Mouse (Mus musculus) spleen, postnatal 10 days (tissue): ENCODE measurements around the gene 6820408C15Rik.
A peak's percentile ranks its signal among the peaks of the same experiment; 100 is the strongest.

Experiments used
- DNase-seq, 2 experiments: peaks; one replicate each; pipeline ENCODE4 v3.0.0; 2021 to 2022; ENCODE audit warnings: low spot score in 2 of 2

The 6820408C15Rik gene

DNA sequence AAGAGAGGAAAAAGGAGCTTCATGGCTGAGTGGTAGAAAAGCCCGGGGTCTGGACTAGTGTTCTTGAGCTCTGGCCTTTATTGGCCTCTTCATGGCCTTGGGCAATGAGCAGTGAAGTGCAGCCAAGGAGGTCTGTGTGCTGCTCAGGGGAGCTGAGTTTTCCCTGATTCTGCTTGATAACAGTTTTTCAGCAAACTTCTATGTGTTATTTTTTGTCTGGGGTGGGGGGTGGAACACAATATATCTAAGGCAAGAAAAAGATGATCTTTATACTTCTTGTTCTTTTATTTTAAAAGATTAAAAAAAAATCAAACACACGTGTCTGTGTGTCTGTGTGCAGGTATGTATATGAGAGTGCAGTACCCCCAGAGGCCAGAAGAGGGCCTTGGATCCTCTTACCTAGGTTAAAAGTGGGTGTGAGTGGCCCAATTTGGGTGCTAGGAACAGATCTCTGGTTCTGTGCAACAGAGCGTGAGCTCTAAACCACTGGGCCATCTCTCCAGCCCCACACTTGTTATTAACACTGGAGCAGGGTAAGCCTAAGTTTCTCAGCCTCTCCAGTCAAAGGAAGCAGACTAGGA, 49.3 kb downstream of the 6820408C15Rik start, which contains the start of gene Defb23:
Gene Defb23 (minus strand): TSS at position 51 of the 581 bp plus-strand sequence.
- no peak for DNase-seq

DNA sequence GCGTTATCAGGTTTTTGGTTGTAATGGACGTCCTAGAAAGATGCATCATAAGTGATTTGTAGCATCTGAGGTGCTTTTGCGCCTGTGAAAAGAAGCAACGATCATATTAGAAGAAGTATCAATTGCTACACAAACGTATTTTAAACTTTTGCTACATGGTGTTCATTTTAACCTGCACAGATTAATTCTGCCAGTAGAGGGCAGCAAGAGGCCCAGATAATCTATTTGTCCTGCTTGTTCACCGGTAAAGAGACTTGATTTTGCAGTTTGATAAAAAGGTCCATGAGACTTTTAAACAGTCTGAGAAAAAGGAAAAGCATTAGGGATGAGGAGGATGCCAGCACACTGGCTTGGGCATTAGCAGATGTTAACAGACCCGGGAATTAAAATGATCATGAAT, 55.6 kb downstream of the 6820408C15Rik start:
- peak in 1 of 2 experiments; percentile 44 for DNase-seq

DNA sequence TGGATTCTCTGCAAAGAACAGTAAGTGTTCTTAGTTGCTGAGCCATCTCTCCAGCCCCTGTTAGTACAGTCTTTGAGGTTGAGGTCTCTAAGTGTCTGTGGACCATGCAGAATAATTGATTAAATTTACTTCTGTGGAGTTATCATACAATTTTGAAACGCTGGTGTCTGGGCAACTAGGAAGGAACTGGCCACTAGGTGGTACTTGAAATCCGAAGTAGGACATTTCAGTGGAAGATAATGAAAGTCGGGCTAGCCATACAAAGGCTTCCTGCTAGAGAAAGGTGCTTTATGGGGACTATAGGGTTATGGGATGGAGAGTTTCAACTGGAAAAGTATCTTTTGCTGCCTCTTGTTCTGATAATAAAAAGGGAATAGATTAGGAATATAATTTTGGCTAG, 57.0 kb downstream of the 6820408C15Rik start:
- DNase-seq = no peak

DNA sequence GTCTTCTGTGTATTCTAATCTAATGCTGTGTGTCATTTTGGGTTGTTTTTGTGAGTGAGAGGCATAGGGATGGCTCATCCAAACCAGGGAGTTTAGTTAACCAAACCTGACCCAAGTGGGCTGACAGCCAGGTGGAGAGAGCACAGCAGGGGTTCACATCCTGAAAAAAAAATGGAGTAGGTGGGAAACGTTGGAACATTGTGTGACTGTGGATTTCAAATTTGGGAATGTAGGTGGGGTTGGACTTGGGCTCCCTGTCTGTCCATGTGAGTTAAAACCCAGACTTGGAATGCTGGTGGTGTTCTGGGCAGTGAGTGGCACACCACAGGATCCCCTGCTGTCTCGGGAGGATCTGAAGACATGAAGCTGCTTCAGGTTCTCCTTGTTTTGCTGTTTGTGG, 61.4 kb downstream of the 6820408C15Rik start, which contains the start of gene Defb20:
Gene Defb20 (plus strand): TSS at position 301 of the 400 bp plus-strand sequence.
- DNase-seq = no peak

DNA sequence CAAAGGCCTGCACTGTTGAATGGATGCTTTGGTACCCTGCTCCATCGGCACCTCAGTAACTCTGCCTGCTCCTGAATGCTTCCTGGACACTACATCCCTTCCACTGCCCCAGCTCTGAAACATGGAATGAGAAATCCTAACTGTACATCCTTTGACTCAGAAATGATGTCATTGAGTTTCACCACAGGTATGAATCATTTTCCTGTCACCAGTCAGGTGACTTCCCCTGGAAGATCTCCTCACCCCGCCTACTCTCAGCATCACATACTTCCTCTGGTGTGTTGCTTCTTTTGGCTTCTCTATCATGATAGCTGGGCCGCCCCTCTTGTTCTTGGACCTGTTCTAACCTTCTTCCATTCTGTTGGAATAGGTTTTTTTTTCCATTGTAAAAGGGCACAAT, 65.5 kb downstream of the 6820408C15Rik start:
- DNase-seq = no peak

DNA sequence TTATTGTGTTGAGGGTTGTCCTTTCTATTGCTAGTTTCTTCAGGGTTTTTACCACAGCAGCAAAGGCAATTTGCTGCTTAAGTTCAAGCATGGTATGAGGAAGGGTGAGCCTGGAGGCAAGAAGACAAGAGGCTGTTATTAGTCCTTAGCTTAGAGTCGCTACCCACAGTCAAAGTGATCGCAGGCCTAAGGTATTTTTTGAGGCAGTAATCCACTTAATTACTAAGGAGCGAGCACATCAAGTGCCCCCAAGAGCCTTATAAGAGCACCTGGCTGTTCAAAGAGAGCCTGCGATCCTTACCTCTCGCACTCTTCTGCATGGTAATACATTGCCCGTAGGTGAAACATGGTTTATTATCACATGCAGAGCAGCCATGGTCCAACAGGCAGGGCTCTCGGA, 66.3 kb downstream of the 6820408C15Rik start:
- no peak for DNase-seq

DNA sequence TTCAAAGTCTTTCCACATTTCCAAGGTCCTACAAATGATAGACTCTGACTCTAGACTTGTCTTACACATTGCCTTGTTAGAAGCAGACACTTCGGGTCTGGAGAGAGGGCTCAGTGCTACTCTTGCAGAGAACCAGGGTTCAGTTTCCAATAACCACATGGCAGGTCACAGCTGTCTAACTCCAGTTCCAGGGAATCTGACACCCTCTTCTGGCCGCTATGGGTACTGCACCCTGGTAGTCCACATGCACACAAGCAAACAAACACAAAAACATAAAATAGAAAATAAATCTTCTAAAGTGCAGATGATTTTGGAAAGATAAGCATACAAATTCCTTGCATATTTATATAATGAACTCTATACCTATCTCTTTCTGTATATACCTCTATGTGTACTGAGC, 71.6 kb downstream of the 6820408C15Rik start:
- peak; percentile 12 to 47 for DNase-seq

DNA sequence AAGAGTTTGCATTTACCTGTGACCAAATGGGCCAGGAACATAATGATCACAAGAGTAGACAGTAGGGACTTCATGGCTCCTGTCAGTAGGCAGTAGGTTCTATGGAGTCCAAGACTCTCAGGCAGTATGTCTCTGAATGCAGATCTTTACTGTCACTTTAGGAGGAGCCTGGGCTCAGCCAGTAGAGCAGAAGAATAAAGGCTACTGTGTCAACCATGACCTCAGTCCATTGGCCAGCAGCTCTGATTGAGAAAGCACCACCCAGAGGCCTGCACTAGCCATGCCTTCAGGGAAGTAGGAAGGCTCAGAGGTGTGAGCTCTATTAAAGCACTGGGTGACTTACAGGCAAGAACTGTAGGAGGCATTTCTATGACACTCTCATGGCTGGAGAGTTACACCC, 74.7 kb downstream of the 6820408C15Rik start, which contains the start of gene Defb22:
Gene Defb22 (minus strand): TSS at position 101 of the 400 bp plus-strand sequence.
- no peak for DNase-seq

DNA sequence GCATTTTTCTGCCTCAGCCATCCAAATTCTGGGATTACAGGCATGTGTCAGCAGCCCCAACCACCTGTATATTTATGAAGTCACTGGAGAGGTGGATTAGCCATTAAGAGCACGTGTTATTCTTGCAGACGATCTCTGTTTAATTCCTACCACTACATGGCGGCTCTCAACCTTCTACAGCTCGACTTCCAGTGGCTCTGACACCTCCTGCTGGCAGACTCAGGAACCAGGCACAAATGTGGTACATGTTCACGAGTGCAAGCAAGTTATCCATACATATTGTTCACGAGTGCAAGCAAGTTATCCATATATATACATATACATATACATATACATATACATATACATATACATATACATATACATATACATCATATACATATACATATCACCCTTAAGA, 77.8 kb downstream of the 6820408C15Rik start:
- DNase-seq = no peak
